Mouse (Mus musculus) small intestine, adult 2 months (tissue): ENCODE data around the gene Lins1. TPM values are rescaled to one million over a fixed set of nuclear protein-coding genes. Genes with fewer than 3 reads are reported as not detected.

Source experiments
- H3K27ac ChIP-seq: fragments of 200-500 bp; 2 replicates; pipeline ENCODE4 v1.5.1; 2012; ENCODE audit warnings: low read depth, low read length, control low read depth, inconsistent platforms; ENCODE audit not compliant: insufficient read depth
- H3K27me3 ChIP-seq: fragments of 200-500 bp; 2 replicates; pipeline ENCODE4 v1.6.1; 2012; ENCODE audit warnings: mild to moderate bottlenecking, moderate library complexity, low read length, inconsistent platforms; ENCODE audit not compliant: control insufficient read depth, insufficient read depth
- H3K36me3 ChIP-seq: fragments of 200-500 bp; 2 replicates; pipeline ENCODE4 v1.6.1; 2012; ENCODE audit warnings: mild to moderate bottlenecking, low read length, control low read depth, inconsistent platforms; ENCODE audit not compliant: control insufficient read depth, insufficient read depth
- H3K4me1 ChIP-seq: fragments of 200-500 bp; 2 replicates; pipeline ENCODE4 v1.6.1; 2012; ENCODE audit warnings: low read length, inconsistent platforms, mixed read lengths; ENCODE audit not compliant: control insufficient read depth, insufficient read depth, insufficient read length
- H3K4me3 ChIP-seq: fragments of 200-500 bp; 2 replicates; pipeline ENCODE4 v1.5.1; 2012; ENCODE audit warnings: low read depth, mild to moderate bottlenecking, control low read depth, inconsistent platforms, low read length, moderate library complexity
- CTCF ChIP-seq: fragments of 200-500 bp; IDR thresholded peaks from 2 replicates; pipeline ENCODE4 v1.5.1; 2012; ENCODE audit warnings: low read depth, mild to moderate bottlenecking, control low read depth, inconsistent platforms, low read length, moderate library complexity, mixed read lengths; ENCODE audit not compliant: insufficient replicate concordance, insufficient read length; ENCODE audit errors: extremely low read depth
- POLR2A ChIP-seq: fragments of 200-500 bp; IDR thresholded peaks from 2 replicates; pipeline ENCODE4 v1.6.1; 2012; ENCODE audit warnings: low read depth, mild to moderate bottlenecking, control low read depth, inconsistent platforms, low read length, moderate library complexity
- WGBS: fragments of 180-500 bp; shearing (Covaris S2); methylation state at CpG from one replicate; pipeline ENCODE4 v1.1.7; 2018; 5-methylcytosine and 5-hydroxymethylcytosine counted together
- polyA plus RNA-seq: library from polyadenylated mRNA; depleted of rRNA; stranded (reverse); fragments of >200 nt; gene quantifications from 2 replicates; pipeline ENCODE4 v1.2.3, GENCODE M21; 2012

Lins1 gene
- polyA plus RNA-seq, 1 experiment = 1.9 TPM

GRCm38 (mm10) chr7:66728072-66728471, 38.4 kb downstream of the Lins1 start:
- no peak overlapping the region for H3K4me3 ChIP-seq
- H3K4me1 ChIP-seq = no peaks in the 10 kb centered on the region
- 92% methylated on average over 6 of the region's 6 CpGs for WGBS
- H3K36me3 ChIP-seq = no peaks in the 10 kb centered on the region
- H3K27ac ChIP-seq = no peak overlapping the region
- no peak for TF ChIP-seq POLR2A
- TF ChIP-seq CTCF = no peak
- H3K27me3 ChIP-seq = no peaks in the 10 kb centered on the region

- 80% methylated on average over 2 of the region's 2 CpGs for WGBS
These were observed 39.5 kb downstream of the Lins1 start for GRCm38 (mm10) chr7:66729232-66729631.

GRCm38 (mm10) chr7:66733431-66733830, 43.7 kb downstream of the Lins1 start:
- 92% methylated on average over 17 of the region's 17 CpGs for WGBS
- TF ChIP-seq POLR2A (no peak), CTCF (no peak)
- H3K36me3 ChIP-seq = no peaks in the 10 kb centered on the region
- H3K27me3 ChIP-seq = no peaks in the 10 kb centered on the region
- H3K4me1 ChIP-seq = no peaks in the 10 kb centered on the region
- no peak overlapping the region for H3K27ac ChIP-seq
- H3K4me3 ChIP-seq = no peak overlapping the region

More at GRCm38 (mm10) chr7:66729232-66729631, 39.5 kb downstream of the Lins1 start:
- no peak overlapping the region for H3K27ac ChIP-seq
- H3K4me3 ChIP-seq = no peak overlapping the region
- H3K36me3 ChIP-seq = no peaks in the 10 kb centered on the region
- no peaks in the 10 kb centered on the region for H3K4me1 ChIP-seq
- TF ChIP-seq POLR2A (no peak), CTCF (no peak)
- no peaks in the 10 kb centered on the region for H3K27me3 ChIP-seq

- TF ChIP-seq POLR2A = no peak
- TF ChIP-seq CTCF = no peak
- H3K36me3 ChIP-seq = no peaks in the 10 kb centered on the region
- H3K27me3 ChIP-seq = no peaks in the 10 kb centered on the region
- 91% methylated on average over 11 of the region's 11 CpGs for WGBS
- H3K4me1 ChIP-seq = no peaks in the 10 kb centered on the region
- H3K4me3 ChIP-seq = no peak overlapping the region
- no peak overlapping the region for H3K27ac ChIP-seq
These were observed 44.2 kb downstream of the Lins1 start for GRCm38 (mm10) chr7:66733882-66734281.

GRCm38 (mm10) chr7:66734466-66734865, 44.8 kb downstream of the Lins1 start:
- Histone ChIP-seq H3K27ac (no peak overlapping the region), H3K36me3 (no peaks in the 10 kb centered on the region), H3K4me3 (no peak overlapping the region), H3K4me1 (no peaks in the 10 kb centered on the region), H3K27me3 (no peaks in the 10 kb centered on the region)
- WGBS = 95% methylated on average over 4 of the region's 4 CpGs
- TF ChIP-seq CTCF = no peak
- no peak for TF ChIP-seq POLR2A

GRCm38 (mm10) chr7:66734993-66735392, 45.3 kb downstream of the Lins1 start:
- TF ChIP-seq CTCF (no peak), POLR2A (no peak)

GRCm38 (mm10) chr7:66737418-66737817, 47.7 kb downstream of the Lins1 start:
- no peaks in the 10 kb centered on the region for H3K27me3 ChIP-seq
- H3K4me1 ChIP-seq = no peaks in the 10 kb centered on the region
- no peaks in the 10 kb centered on the region for H3K36me3 ChIP-seq
- no peak overlapping the region for H3K4me3 ChIP-seq
- 81% methylated on average over 4 of the region's 4 CpGs for WGBS
- H3K27ac ChIP-seq = no peak overlapping the region
- TF ChIP-seq CTCF (no peak), POLR2A (no peak)

More at GRCm38 (mm10) chr7:66734993-66735392, 45.3 kb downstream of the Lins1 start:
- no peaks in the 10 kb centered on the region for H3K4me1 ChIP-seq
- WGBS = 87% methylated on average over 6 of the region's 6 CpGs
- no peak overlapping the region for H3K4me3 ChIP-seq
- H3K27ac ChIP-seq = no peak overlapping the region
- H3K36me3 ChIP-seq = no peaks in the 10 kb centered on the region
- no peaks in the 10 kb centered on the region for H3K27me3 ChIP-seq

GRCm38 (mm10) chr7:66741008-66741407, 51.3 kb downstream of the Lins1 start:
- H3K27me3 ChIP-seq = no peaks in the 10 kb centered on the region
- 60% methylated on average over 5 of the region's 5 CpGs for WGBS
- H3K4me1 ChIP-seq = no peaks in the 10 kb centered on the region
- no peak overlapping the region for H3K27ac ChIP-seq
- no peak overlapping the region for H3K4me3 ChIP-seq
- TF ChIP-seq CTCF (no peak), POLR2A (no peak)
- H3K36me3 ChIP-seq = no peaks in the 10 kb centered on the region
